Mouse (Mus musculus): Measurements from ENCODE around the gene Hspa4l.

Gene Hspa4l

DNA sequence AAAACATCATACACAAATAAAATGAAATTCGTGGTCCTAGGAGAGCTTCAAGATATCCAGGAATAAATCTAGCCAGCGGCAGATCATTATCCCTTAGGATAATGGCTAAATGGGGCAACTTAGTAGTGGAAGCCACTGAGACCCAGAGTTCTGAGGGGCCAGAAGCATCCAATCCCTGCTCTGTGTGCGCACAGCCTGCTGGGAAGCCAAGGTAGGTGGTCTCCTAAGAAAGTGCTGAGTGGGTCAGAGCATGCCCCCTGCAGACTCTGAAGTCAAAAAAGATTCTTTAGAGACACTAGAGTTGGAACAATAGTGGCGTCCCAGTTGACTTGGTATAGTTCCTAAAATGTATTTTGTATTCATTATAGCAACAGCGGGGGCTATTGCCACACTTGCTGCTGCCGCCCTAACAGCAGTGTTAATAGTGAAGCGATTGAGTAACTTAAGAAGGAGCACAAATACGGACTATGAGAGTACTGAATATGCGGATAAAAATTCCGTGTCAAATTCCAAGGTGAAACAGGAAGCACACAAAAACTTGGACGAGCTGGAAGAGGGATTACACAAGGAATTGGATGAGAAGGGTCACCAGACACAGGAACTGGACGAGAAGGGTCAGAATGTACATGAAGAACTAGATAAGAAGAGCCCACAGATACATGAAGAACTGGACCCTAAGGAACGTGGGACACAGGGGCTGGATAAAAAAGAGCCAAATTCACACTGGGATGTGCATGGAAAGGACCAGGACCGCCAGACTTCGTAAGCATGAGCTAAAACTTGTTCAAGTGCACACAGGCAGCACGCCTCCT lies at the start of gene Hspa4l:
Gene Hspa4l (plus strand): TSS at position 472 of the 812 bp plus-strand sequence.
- DNase-seq (ENCODE audit: low read depth), result no peak

DNA sequence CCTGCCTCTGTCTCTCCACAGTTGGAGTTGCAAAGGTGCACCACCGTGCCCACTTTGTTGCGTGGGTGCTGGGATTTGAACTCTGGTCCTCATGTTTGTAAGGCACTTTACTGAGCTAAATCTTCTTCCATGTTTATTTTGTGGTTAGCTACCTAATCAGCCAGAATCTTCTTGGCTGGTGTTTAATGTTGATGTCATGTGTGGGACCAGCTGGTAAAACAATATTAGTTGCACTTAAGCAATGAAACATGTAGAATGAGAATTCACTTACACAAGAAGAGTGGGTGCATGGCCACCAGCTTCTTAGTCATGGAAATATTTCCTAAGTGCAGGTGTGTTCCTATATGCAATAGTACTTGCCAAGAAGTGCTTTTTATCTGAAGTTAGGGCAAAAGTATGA lies 49.1 kb upstream of the Hspa4l start:
- DNase-seq (ENCODE audit: low read depth), result no peak

GRCm38 (mm10) chr3:40698834-40699233 lies 45.5 kb upstream of the Hspa4l start:
- DNase-seq (ENCODE audit: low read depth), result no peak

- DNase-seq (ENCODE audit: low read depth), result no peak
These were observed 39.4 kb upstream of the Hspa4l start for GRCm38 (mm10) chr3:40704816-40705430.

GRCm38 (mm10) chr3:40708655-40709054 lies 35.6 kb upstream of the Hspa4l start, which contains the start of gene Slc25a31:
Slc25a31 (plus strand) TSS chr3:40708855.
- DNase-seq (ENCODE audit: low read depth), result no peak

DNA sequence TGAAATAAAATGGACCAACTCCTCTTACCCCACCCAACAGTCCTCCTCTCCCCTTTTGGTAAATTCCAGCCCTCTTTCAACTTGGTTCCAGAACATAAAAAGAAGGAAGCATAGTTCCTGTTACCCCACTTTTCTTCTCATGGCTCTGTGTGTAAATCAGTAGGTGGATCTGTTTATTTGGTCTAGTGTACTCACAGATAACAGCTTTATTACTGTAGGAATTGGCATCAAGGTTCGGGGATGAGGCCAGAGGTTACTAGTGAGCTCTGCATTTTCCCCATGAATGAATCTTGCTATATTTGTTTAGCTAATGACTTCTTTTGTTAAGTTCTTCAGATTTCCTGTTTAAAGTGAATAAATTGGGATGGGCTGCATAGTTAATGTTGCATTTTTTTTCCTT lies 28.2 kb upstream of the Hspa4l start:
- no peak for DNase-seq (ENCODE audit: low read depth)

DNA sequence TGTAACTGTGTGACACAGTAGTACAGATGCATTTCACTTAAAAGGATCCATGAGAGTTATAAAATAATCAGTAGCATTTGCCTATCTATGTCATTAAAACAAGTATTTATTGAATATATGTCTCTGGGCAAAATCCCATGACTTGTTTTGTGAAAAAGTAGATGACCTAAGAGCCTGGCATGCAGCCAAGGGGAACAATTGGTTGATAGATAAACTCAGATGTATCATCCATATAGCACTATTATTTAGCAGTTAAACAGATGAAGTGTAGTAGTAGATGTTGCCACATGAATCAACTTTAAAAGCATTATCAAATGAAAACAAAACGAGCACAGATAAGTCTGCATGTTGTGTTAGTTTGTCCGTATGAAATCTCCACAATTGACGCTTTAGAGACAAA lies 25.3 kb upstream of the Hspa4l start:
- DNase-seq (ENCODE audit: low read depth), result no peak

GRCm38 (mm10) chr3:40738381-40738912 lies 5.8 kb upstream of the Hspa4l start:
- DNase-seq (ENCODE audit: low read depth), result no peak

DNA sequence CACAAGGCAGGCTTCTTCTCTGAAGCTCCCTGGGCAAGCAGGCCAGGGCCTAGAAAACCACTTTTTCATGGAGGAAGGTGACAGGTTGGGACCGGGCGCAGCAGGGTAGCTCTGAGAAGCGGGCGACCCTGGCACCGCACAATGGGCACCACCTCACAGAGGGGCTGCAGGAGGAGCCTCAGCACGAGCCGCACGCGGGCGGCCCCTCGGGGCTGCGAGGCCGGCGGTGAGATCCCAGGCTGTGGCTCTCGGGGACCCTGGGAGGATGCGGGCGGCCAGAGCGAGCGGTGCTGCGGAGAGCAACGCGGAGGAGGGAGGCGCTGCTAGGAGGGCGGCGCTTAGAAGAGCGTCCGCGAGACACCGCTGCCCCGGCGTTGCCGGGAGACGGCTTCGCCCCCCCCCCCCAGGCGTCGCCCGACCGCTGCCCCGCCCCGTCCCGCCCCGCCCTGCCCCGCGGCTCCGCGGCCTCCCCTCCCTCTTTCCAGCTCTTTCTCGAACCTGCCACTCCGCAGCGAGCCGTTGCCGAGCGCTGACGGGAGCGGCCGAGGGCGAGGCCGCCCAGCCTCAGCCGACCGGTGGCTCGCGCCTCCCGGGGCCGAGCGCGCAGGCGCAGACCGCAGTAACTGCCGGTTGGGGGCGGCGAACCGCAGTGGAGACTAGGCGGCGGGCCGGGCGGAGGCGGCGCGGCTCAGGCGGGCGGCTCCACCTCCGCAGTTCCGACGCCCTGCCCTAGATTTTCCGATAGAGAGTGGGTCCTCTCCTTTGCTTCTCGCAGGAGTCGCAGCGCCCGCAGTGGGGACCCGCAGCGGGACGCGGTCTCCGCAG lies 753 bp downstream of the Hspa4l start:
- peak; percentile 94 for DNase-seq (ENCODE audit: low read depth)

GRCm38 (mm10) chr3:40745661-40746547 lies 1.6 kb downstream of the Hspa4l start:
- DNase-seq (ENCODE audit: low read depth), result peak; percentile 78

DNA sequence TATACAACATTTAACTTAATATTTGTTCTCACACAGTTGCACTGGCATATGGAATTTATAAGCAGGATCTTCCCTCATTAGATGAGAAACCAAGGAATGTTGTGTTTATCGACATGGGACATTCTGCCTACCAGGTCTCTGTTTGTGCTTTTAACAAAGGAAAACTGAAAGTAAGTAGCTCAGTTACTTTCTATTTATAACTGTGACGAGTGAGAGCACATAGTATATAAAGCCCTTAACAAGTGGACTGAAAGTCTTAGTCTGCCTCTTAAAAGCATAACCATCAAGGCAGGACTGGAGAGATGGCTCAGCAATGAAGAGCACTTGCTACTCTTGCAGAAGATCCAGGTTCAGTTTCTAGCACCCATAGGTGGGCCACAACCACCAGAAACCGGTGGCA lies 16.5 kb downstream of the Hspa4l start:
- DNase-seq (ENCODE audit: low read depth), result no peak

DNA sequence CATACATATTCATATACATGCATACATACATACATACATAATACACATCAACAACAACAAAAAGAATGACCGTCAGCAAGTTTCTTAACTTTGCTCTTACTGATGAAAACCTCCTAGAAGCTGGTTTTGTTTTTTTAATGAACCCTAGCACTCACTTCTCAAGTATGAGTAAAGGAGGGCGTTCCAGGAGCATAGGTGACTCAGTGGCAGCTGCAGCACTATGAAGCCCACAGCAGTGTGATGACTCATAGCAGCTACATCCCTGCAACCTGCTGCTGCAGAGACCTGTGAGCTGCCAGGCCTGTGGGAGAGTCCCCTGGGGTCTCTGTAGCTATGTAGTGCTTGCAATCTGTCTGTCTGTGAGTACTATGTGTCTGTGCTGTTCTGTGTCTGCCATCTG lies 17.0 kb downstream of the Hspa4l start:
- no peak for DNase-seq (ENCODE audit: low read depth)

- DNase-seq (ENCODE audit: low read depth), result no peak
These were observed 49.5 kb downstream of the Hspa4l start for GRCm38 (mm10) chr3:40793783-40794182.

DNA sequence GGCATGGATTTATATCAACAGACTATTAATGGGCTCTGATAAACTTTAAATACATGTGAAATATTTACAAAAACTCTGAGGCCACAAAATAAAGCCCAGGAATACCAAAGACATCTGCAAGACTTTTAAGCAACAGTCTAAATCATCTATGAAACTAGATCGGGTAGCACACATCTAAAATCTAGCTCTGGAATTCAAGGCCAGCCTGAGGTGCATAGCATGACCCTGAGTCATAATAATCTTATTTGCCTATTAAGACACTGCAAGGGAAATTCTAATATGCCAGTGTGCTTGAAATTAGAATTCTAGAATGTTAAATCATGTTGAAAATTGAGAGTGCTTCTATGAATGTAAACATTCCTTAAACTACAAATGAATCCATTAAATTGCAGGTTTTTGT lies 53.8 kb downstream of the Hspa4l start:
- DNase-seq (ENCODE audit: low read depth), result no peak

DNA sequence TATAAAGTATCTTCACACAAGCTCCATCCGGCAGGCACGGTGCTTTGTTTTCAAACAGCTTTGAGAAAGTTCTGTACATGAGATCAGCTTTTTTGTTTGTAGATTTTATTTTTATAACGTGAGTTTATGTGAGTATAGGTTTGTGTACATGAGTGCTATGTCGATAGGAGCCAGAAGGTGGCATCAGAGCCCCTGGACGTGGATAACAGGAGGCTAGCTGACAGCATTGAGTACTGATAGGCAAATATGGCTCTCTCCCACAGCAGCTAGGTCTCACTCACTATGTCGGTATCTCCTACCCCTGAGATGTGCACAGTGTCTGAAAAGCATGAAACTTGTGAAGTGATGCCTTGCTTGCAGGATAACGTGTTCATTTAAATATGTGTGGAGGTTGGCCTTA lies 54.2 kb downstream of the Hspa4l start:
- peak; percentile 78 for DNase-seq (ENCODE audit: low read depth)

DNA sequence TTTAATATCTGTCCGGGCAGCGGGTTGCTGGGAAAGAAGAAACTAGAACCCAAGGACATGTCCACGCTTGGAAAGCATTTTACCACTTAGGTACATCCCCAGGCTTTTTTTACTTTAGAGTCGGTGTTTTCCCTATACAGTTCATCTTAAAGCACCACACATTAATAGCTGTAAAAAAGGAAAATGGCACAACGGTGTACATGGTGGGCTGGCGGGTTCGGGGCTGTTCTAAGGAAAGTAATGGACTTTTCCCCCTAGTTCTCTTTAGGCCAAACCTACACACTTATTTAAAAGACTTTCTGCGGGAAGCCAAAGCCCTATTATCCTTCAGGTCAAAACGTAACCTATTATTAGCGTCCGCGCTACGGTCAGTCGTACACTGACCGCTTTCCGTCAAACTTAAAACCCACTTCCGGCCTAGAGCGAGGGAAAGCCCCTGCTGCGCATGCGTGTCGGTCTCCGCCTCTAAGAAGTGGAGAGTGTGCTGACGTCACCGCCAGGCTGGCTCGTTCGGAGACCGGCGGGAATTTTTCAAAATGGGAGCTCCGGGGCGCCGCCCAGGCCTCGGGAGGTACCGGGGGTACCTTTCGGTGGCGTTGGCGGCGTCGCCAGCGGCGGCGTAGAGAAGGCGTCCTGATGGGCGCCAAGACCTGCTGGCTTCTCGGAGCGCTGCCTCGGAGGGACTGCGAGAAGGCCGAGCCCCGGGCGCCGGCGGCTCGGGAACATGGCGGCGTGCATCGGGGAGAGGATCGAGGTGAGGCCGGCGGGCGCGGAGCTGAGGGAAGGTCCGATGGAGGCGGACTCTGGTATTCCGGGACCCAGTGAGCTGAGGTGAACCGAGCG lies 55.5 kb downstream of the Hspa4l start, which contains the start of gene Plk4:
Gene Plk4 (plus strand): TSS at position 490 of the 843 bp plus-strand sequence.
- DNase-seq (ENCODE audit: low read depth), result peak; percentile 97

DNA sequence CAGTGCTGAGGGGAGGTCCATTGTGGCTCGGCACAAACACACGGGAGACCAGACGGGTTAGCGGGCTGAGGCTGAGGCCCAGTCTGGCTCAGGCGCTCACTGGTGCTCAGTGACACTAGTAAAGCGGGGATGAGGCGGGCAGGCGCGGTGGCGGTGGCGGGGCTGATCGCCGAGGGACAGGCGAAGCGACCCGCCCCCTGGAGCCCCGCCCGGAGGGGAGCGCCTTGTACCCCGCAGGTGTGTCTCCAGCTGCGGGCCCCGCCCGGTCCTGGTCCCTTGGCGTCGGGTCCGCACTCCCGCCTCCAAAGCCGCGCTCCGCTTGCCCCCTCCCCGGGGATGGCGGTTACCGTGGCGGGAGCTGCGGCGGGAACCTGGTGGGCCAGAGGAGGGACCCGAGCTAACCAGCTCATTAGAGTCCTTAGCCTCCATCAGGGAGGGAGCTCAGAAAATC lies 56.1 kb downstream of the Hspa4l start:
- no peak for DNase-seq (ENCODE audit: low read depth)

DNA sequence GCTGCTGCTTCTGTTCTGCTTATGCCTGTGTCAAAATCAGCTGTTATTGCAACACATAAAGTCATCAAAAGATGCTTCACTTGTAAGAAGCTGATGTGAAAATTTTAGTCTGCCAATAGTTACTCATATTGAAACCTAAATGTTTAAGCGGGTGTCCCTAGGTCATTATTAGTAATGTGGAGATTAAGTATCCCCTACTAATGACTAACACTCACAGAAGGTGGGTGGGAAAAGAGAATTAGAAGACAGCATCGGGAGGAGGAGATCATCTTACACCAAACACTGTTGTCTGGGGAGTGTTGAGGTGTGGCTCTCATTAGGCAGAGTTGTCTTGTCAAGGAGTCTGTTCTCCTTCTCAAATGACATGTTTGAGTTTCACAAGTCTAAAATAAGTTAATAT lies 62.6 kb downstream of the Hspa4l start:
- DNase-seq (ENCODE audit: low read depth), result no peak

- no peak for DNase-seq (ENCODE audit: low read depth)
These were observed 64.4 kb downstream of the Hspa4l start for GRCm38 (mm10) chr3:40808686-40809085.

DNA sequence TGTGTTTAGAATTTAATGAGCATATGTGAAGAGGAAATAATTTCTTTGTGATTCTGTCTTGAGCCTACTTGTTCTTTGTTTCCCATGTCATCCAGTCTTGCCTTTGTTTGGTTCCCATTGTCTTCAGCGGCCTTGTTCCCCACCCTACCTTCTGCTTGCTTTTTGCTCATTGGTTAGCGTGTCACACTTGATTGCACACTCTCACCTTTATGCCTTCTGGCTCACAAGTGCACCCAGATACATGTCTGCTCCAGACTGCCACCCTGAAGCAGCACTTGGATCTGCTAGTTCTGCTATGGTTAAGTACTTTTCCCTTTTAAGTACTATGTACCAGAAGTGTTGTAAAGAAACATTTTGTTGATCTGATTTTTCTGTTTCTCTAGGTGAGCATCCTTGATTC lies 65.6 kb downstream of the Hspa4l start:
- DNase-seq (ENCODE audit: low read depth), result no peak

Data from naive thymus-derived CD4-positive, alpha-beta T cell, adult 2 months (primary cell).